8 mouse cellular contexts compared by ENCODE assay signal in genomic region chr11:78536690-78537084, GRCm38 (mm10). TPM values are rescaled to one million over a fixed set of nuclear protein-coding genes. Genes with fewer than 3 reads are reported as not detected.
DNase-seq lines count a peak whose midpoint lies in the region; ATAC-seq and TF ChIP-seq lines count a peak whose summit lies in the region.

No protein-coding gene starts in this region.

- peak overlapping the region; percentile 94 for H3K4me2 ChIP-seq in liver, embryonic 11.5 days
- H3K4me2 ChIP-seq in stomach, postnatal 0 days (replicated peaks; ENCODE audit: low read depth), result peak overlapping the region; percentile 79

- no peak for TF ChIP-seq CTCF in gastrocnemius, adult 2 months (IDR thresholded peaks at IDR 0.05)
- TF ChIP-seq CTCF in testis, adult 2 months (IDR thresholded peaks at IDR 0.05; ENCODE audit: control insufficient read depth, insufficient read depth, insufficient replicate concordance, low read depth, low read length), result no peak
- TF ChIP-seq CTCF in stomach, postnatal 0 days (IDR thresholded peaks at IDR 0.05; ENCODE audit: low read depth), result no peak

- H3K36me3 ChIP-seq in testis, adult 2 months (ENCODE audit: control insufficient read depth, insufficient read depth, low read length), result peaks cover 4% of the 10 kb centered on the region
- peaks cover 8% of the 10 kb centered on the region for H3K36me3 ChIP-seq in liver, embryonic 11.5 days (ENCODE audit: control insufficient read depth, insufficient read depth, low read length)
- H3K36me3 ChIP-seq in stomach, postnatal 0 days (ENCODE audit: control insufficient read depth, insufficient read depth, low read length), result peaks cover 7% of the 10 kb centered on the region

- no peak for TF ChIP-seq POLR2A in testis, adult 2 months (IDR thresholded peaks at IDR 0.05; ENCODE audit: control insufficient read depth, low read depth, low read length)

- WGBS in liver, embryonic 11.5 days, result 2% methylated on average over 14 of the region's 14 CpGs
- under 1% methylated on average over 14 of the region's 14 CpGs for WGBS in stomach, postnatal 0 days

- H3K27me3 ChIP-seq in testis, adult 2 months (ENCODE audit: control insufficient read depth, insufficient read depth, low read length), result no peaks in the 10 kb centered on the region
- no peaks in the 10 kb centered on the region for H3K27me3 ChIP-seq in liver, embryonic 11.5 days (replicated peaks; ENCODE audit: control insufficient read depth, insufficient read depth, low read length)
- H3K27me3 ChIP-seq in stomach, postnatal 0 days (ENCODE audit: control insufficient read depth, insufficient read depth, low read length), result no peaks in the 10 kb centered on the region

- H3K4me3 ChIP-seq in gastrocnemius, adult 2 months, result peak overlapping the region; percentile 98
- peak overlapping the region; percentile 100 for H3K4me3 ChIP-seq in testis, adult 2 months (ENCODE audit: control insufficient read depth, low read depth, low read length)
- H3K4me3 ChIP-seq in liver, embryonic 11.5 days (ENCODE audit: low read depth, low read length), result peak overlapping the region; percentile 83
- peak overlapping the region; percentile 74 for H3K4me3 ChIP-seq in stomach, postnatal 0 days (ENCODE audit: low read depth, low read length)

- TF ChIP-seq EP300 in stomach, postnatal 0 days (optimal IDR thresholded peaks at IDR 0.05), result no peak

- H3K4me1 ChIP-seq in testis, adult 2 months (ENCODE audit: control insufficient read depth, insufficient read depth, low read length), result peaks cover 2% of the 10 kb centered on the region
- H3K4me1 ChIP-seq in liver, embryonic 11.5 days (replicated peaks; ENCODE audit: control insufficient read depth, insufficient read depth, low read length), result peaks cover 19% of the 10 kb centered on the region; the same call in 1 of the 2 replicates
- no peaks in the 10 kb centered on the region for H3K4me1 ChIP-seq in stomach, postnatal 0 days (replicated peaks; ENCODE audit: control insufficient read depth, insufficient read depth)

- no peak for DNase-seq in gastrocnemius, adult 2 months
- DNase-seq in gastrocnemius, postnatal 36 days, result no peak
- no peak for DNase-seq in testis, postnatal 10 days (ENCODE audit: low spot score)
- DNase-seq in liver, embryonic 11.5 days (ENCODE audit: low spot score), result no peak
- no peak for DNase-seq in stomach, postnatal 0 days (ENCODE audit: low spot score)
- no peak for DNase-seq in frontal cortex, postnatal 36 days (ENCODE audit: low spot score in 2 of 2)
- DNase-seq in cerebellum, adult 8-10 months, result no peak

- no peaks in the 10 kb centered on the region for H3K9me3 ChIP-seq in liver, embryonic 11.5 days (ENCODE audit: control insufficient read depth, low read length)
- H3K9me3 ChIP-seq in stomach, postnatal 0 days (ENCODE audit: control insufficient read depth, low read length), result no peaks in the 10 kb centered on the region

- peak; percentile 2; the same call in 1 of the 2 replicates for ATAC-seq in liver, embryonic 11.5 days (replicated peaks; ENCODE audit: low FRiP score)
- no peak; the same call in 1 of the 2 replicates for ATAC-seq in stomach, postnatal 0 days (ENCODE audit: low FRiP score, low TSS enrichment)

- H3K27ac ChIP-seq in gastrocnemius, adult 2 months, result peak overlapping the region; percentile 97
- H3K27ac ChIP-seq in testis, adult 2 months (ENCODE audit: control insufficient read depth, insufficient read depth, low read depth, low read length), result peak overlapping the region; percentile 99
- peak overlapping the region; percentile 81 for H3K27ac ChIP-seq in liver, embryonic 11.5 days (ENCODE audit: low read depth, low read length)
- peak overlapping the region; percentile 93 for H3K27ac ChIP-seq in stomach, postnatal 0 days (replicated peaks)

- intact Hi-C loops in gastrocnemius, adult 2 months (cut with DNase I), result no loop called here
- intact Hi-C loops in gastrocnemius, postnatal 36 days (cut with DNase I), result loop anchor here (2.0 kb wide), 1 partner anchor 24 kb away; the partner anchor contains the start of genes Poldip2 and Tmem199

- peak overlapping the region; percentile 93 for H3K9ac ChIP-seq in liver, embryonic 11.5 days (ENCODE audit: low read depth, low read length)
- H3K9ac ChIP-seq in stomach, postnatal 0 days (ENCODE audit: low read length), result peak overlapping the region; percentile 87

RNA-seq across cellular contexts. Expression of gene Ift20, which starts 0.5 kb away (rescaled TPM):
- total RNA-seq in gastrocnemius, adult 2 months (2021), result 10 to 100 TPM; 17.8 to 21.6 TPM
- total RNA-seq in gastrocnemius, postnatal 36 days (2021), result 10 to 100 TPM; 18.1 to 19.9 TPM
- polyA plus RNA-seq in testis, adult 2 months (2012; rRNA removed), result 62.1 and 64.8 TPM in 2 replicates
- 112 and 114 TPM in 2 replicates for polyA plus RNA-seq in liver, embryonic 11.5 days (2014; fragmentation: Nextera tagmentation; extraction: Ambion mirVana)
- polyA plus RNA-seq in stomach, postnatal 0 days (2015; fragmentation: Nextera tagmentation; extraction: Ambion mirVana), result 163 and 168 TPM in 2 replicates

RNA-seq across cellular contexts. Expression of gene Tnfaip1, which starts 0.6 kb away (rescaled TPM):
- total RNA-seq in gastrocnemius, adult 2 months (2021), result 10 to 100 TPM; 45.7 to 49.8 TPM
- total RNA-seq in gastrocnemius, postnatal 36 days (2021), result 10 to 100 TPM; 38.0 to 43.5 TPM
- 9.8 and 10.0 TPM in 2 replicates for polyA plus RNA-seq in testis, adult 2 months (2012; rRNA removed)
- polyA plus RNA-seq in liver, embryonic 11.5 days (2014; fragmentation: Nextera tagmentation; extraction: Ambion mirVana), result 42.1 and 42.2 TPM in 2 replicates
- polyA plus RNA-seq in stomach, postnatal 0 days (2015; fragmentation: Nextera tagmentation; extraction: Ambion mirVana), result 47.5 and 47.7 TPM in 2 replicates

RNA-seq across cellular contexts. Expression of gene Tmem97, which starts 13.9 kb away (rescaled TPM):
- total RNA-seq in gastrocnemius, adult 2 months (2021), result 1 to 10 TPM; 2.3 to 2.5 TPM
- total RNA-seq in gastrocnemius, postnatal 36 days (2021), result 1 to 10 TPM; 1.9 to 2.1 TPM
- 491 and 534 TPM in 2 replicates for polyA plus RNA-seq in testis, adult 2 months (2012; rRNA removed)
- polyA plus RNA-seq in liver, embryonic 11.5 days (2014; fragmentation: Nextera tagmentation; extraction: Ambion mirVana), result 173 and 183 TPM in 2 replicates
- polyA plus RNA-seq in stomach, postnatal 0 days (2015; fragmentation: Nextera tagmentation; extraction: Ambion mirVana), result 63.2 and 68.2 TPM in 2 replicates

RNA-seq across cellular contexts. Expression of gene Poldip2, which starts 24.7 kb away (rescaled TPM):
- 100 to 1,000 TPM in 1 of 2 experiments, 10 to 100 TPM in 1; 98.0 to 113 TPM for total RNA-seq in gastrocnemius, adult 2 months (2021)
- total RNA-seq in gastrocnemius, postnatal 36 days (2021), result 100 to 1,000 TPM in 1 of 2 experiments, 10 to 100 TPM in 1; 99.0 to 103 TPM
- 111 and 129 TPM in 2 replicates for polyA plus RNA-seq in testis, adult 2 months (2012; rRNA removed)
- 151 and 154 TPM in 2 replicates for polyA plus RNA-seq in liver, embryonic 11.5 days (2014; fragmentation: Nextera tagmentation; extraction: Ambion mirVana)
- 91.1 and 95.9 TPM in 2 replicates for polyA plus RNA-seq in stomach, postnatal 0 days (2015; fragmentation: Nextera tagmentation; extraction: Ambion mirVana)

RNA-seq across cellular contexts. Expression of gene Tmem199, which starts 24.7 kb away (rescaled TPM):
- 10 to 100 TPM; 11.9 to 13.0 TPM for total RNA-seq in gastrocnemius, adult 2 months (2021)
- total RNA-seq in gastrocnemius, postnatal 36 days (2021), result 10 to 100 TPM; 11.9 to 12.3 TPM
- 16.0 and 19.2 TPM in 2 replicates for polyA plus RNA-seq in testis, adult 2 months (2012; rRNA removed)
- polyA plus RNA-seq in liver, embryonic 11.5 days (2014; fragmentation: Nextera tagmentation; extraction: Ambion mirVana), result 59.9 and 61.9 TPM in 2 replicates
- polyA plus RNA-seq in stomach, postnatal 0 days (2015; fragmentation: Nextera tagmentation; extraction: Ambion mirVana), result 28.4 and 32.1 TPM in 2 replicates
